Mouse (Mus musculus): Measurements from ENCODE around the gene Rasal2. TPM values are rescaled to one million over a fixed set of nuclear protein-coding genes. Genes with fewer than 3 reads are reported as not detected.
"Not testable (repeated sequence)": the region's sequence is repeated elsewhere in the genome, so short reads cannot be mapped to it uniquely, and the experiment has no call there.

Gene Rasal2
- total RNA-seq, 2 experiments from 2014 or later = 87.6 to 90.9 TPM

- peak overlapping the region; percentile 15 for H3K4me3 ChIP-seq
- DNase-seq (ENCODE audit: extremely low spot score in 1 of 2, low spot score in 2 of 2) = peak; percentile 22 to 25
- TF ChIP-seq CTCF (IDR thresholded peaks at IDR 0.05) = no peak
- intact Hi-C loops (cut with DNase I) = no loop called here
- H3K27ac ChIP-seq = peak overlapping the region; percentile 54
Observed at GRCm38 (mm10) chr1:157256562-157256961, 155.8 kb downstream of the Rasal2 start.

DNA sequence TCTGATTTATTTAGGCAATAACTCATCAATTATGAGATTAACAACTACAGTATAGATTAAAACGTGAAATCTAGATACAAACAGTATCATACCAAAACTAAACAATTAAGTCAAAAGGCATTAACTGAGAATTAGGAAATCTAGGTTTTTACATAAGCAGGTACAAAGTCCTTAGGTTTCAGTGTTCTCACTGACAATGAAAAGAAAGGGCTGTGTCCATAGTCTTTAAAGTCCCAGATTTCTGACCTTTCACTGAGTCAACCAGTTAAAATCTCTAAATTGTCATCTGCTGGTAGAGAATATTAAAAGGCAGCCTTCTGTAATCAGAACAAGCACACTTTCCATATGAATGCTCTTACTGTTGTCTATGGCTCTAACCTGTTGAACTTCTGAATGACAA, 156.6 kb downstream of the Rasal2 start:
- Histone ChIP-seq H3K27ac (no peak overlapping the region), H3K4me3 (no peak overlapping the region; the same call in 1 of the 2 replicates)
- intact Hi-C loops (cut with DNase I) = no loop called here
- no peak for TF ChIP-seq CTCF (IDR thresholded peaks at IDR 0.05)
- DNase-seq (ENCODE audit: extremely low spot score in 1 of 2, low spot score in 2 of 2) = no peak

GRCm38 (mm10) chr1:157253600-157254490, 158.6 kb downstream of the Rasal2 start:
- Histone ChIP-seq H3K27ac (no peak overlapping the region), H3K4me3 (no peak overlapping the region)
- no peak; the same call in 1 of the 2 replicates for TF ChIP-seq CTCF (IDR thresholded peaks at IDR 0.05)
- intact Hi-C loops (cut with DNase I) = no loop called here
- DNase-seq (ENCODE audit: extremely low spot score in 1 of 2, low spot score in 2 of 2) = no peak

GRCm38 (mm10) chr1:157248112-157248511, 164.3 kb downstream of the Rasal2 start:
- intact Hi-C loops (cut with DNase I) = no loop called here

DNA sequence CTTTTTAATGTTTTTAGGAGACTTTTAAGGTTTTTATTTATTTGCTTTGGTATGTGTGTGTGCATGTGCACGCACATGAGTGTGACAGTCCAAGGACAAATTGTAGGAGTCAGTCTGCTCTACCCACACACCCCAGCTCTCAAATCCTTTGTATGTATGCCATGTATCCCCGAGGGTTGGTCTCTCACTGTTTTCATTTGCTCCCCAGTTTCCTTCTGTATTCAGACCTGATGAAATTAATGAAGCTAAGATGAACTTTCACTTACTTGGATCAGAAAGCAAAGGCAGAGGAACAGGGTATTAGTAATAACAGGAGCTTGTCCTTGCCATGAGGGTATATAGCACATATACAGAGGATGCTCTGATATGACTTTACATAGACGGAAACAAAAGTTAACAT, 165.1 kb downstream of the Rasal2 start:
- no peak for TF ChIP-seq CTCF (IDR thresholded peaks at IDR 0.05)
- DNase-seq (ENCODE audit: extremely low spot score in 1 of 2, low spot score in 2 of 2) = no peak
- intact Hi-C loops (cut with DNase I) = no loop called here
- Histone ChIP-seq H3K4me3 (no peak overlapping the region), H3K27ac (no peak overlapping the region)

More at GRCm38 (mm10) chr1:157248112-157248511, 164.3 kb downstream of the Rasal2 start:
- TF ChIP-seq CTCF (IDR thresholded peaks at IDR 0.05) = no peak
- DNase-seq (ENCODE audit: extremely low spot score in 1 of 2, low spot score in 2 of 2) = no peak
- Histone ChIP-seq H3K27ac (no peak overlapping the region), H3K4me3 (no peak overlapping the region)

- DNase-seq (ENCODE audit: extremely low spot score in 1 of 2, low spot score in 2 of 2) = no peak
- peak; percentile 9; the same call in 1 of the 2 replicates for TF ChIP-seq CTCF (IDR thresholded peaks at IDR 0.05)
- H3K27ac ChIP-seq = no peak overlapping the region
- intact Hi-C loops (cut with DNase I) = no loop called here
- no peak overlapping the region for H3K4me3 ChIP-seq
Observed at GRCm38 (mm10) chr1:157246779-157247178, 165.6 kb downstream of the Rasal2 start.

- peak overlapping the region; percentile 13; the same call in 1 of the 2 replicates for H3K4me3 ChIP-seq
- peak overlapping the region; percentile 74 for H3K27ac ChIP-seq
- intact Hi-C loops (cut with DNase I) = no loop called here
- no peak for DNase-seq (ENCODE audit: extremely low spot score in 1 of 2, low spot score in 2 of 2)
- TF ChIP-seq CTCF (IDR thresholded peaks at IDR 0.05) = no peak
Observed at GRCm38 (mm10) chr1:157244453-157244790, 168.0 kb downstream of the Rasal2 start.

- Histone ChIP-seq H3K27ac (peak overlapping the region; percentile 74), H3K4me3 (peak overlapping the region; percentile 13)
- intact Hi-C loops (cut with DNase I) = no loop called here
- peak; percentile 24 to 28 for DNase-seq (ENCODE audit: extremely low spot score in 1 of 2, low spot score in 2 of 2)
- TF ChIP-seq CTCF (IDR thresholded peaks at IDR 0.05) = no peak
Observed at GRCm38 (mm10) chr1:157243576-157244452, 168.6 kb downstream of the Rasal2 start.

DNA sequence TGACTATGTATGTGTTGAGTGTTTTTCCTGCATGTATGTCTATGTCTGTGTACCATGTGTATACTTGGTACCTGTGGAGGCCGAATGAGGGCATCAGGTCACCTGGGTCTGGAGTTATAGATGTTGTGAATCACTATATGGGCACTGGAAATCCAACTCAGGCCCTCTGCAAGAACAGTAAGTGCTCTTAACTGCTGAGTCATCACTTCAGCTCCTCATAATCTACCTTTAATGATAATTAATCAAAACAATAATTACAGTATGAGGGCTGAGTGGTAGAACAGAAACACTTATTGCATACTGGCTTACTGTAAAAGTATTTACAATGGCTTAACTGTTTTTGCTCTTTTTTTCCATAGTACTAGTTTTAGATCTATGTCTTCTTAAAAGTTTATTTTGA, 172.7 kb downstream of the Rasal2 start:
- TF ChIP-seq CTCF (IDR thresholded peaks at IDR 0.05) = no peak
- DNase-seq (ENCODE audit: extremely low spot score in 1 of 2, low spot score in 2 of 2) = no peak
- intact Hi-C loops (cut with DNase I) = no loop called here
- no peak overlapping the region for H3K4me3 ChIP-seq
- no peak overlapping the region for H3K27ac ChIP-seq

- DNase-seq (ENCODE audit: extremely low spot score in 1 of 2, low spot score in 2 of 2); intact Hi-C loops (cut with DNase I): not testable (repeated sequence)
Observed at GRCm38 (mm10) chr1:157236650-157237344, 175.6 kb downstream of the Rasal2 start.

GRCm38 (mm10) chr1:157233451-157233850, 178.9 kb downstream of the Rasal2 start:
- no peak for TF ChIP-seq CTCF (IDR thresholded peaks at IDR 0.05)
- no peak overlapping the region for H3K4me3 ChIP-seq
- no peak for DNase-seq (ENCODE audit: extremely low spot score in 1 of 2, low spot score in 2 of 2)
- H3K27ac ChIP-seq = no peak overlapping the region
- intact Hi-C loops (cut with DNase I) = loop anchor here (5.0 kb wide), 1 partner anchor 66 kb away; no protein-coding TSS in a partner anchor

More at GRCm38 (mm10) chr1:157236650-157237344, 175.6 kb downstream of the Rasal2 start:
- H3K4me3 ChIP-seq, H3K27ac ChIP-seq: not testable (repeated sequence)

Data from left cerebral cortex, adult 2 months (tissue).